7 mouse cellular contexts compared by ENCODE assay signal in the genomic region with DNA sequence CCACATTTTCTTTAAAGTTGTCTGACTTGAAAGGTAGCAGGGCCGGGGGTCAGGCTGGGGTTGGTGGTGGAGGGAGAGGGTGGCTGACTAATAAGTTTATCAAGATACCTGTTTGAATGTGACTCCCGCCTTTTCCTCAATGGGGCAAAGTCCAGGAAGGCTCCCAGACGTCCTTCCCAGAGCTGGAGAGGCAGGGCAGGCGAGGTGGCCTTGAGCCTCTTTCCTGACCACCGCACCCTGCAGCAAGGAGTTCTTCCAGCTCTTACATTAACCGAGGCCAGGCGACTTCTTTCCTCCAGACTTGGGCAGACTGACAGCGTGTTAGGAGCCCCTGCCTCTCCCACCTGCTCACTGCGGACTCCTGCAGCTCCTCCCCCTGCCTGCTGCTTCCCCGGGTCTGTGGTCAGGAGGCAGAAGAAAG. TPM values are rescaled to one million over a fixed set of nuclear protein-coding genes. Genes with fewer than 3 reads are reported as not detected.
A peak's percentile ranks its signal among the peaks of the same experiment; 100 is the strongest.
DNase-seq lines count a peak whose midpoint lies in the region; ATAC-seq lines count a peak whose summit lies in the region.

No protein-coding gene starts in this region.

- H3K4me2 ChIP-seq in embryonic facial prominence, embryonic 15.5 days (replicated peaks) = peak overlapping the region; percentile 98
- peak overlapping the region; percentile 98 for H3K4me2 ChIP-seq in midbrain, embryonic 16.5 days (ENCODE audit: low read length)

- H3K27ac ChIP-seq in embryonic facial prominence, embryonic 15.5 days (replicated peaks) = no peak overlapping the region
- no peak overlapping the region for H3K27ac ChIP-seq in midbrain, embryonic 16.5 days (ENCODE audit: low read length)

- H3K4me1 ChIP-seq in embryonic facial prominence, embryonic 15.5 days = peaks cover 20% of the 10 kb centered on the region
- peaks cover 13% of the 10 kb centered on the region for H3K4me1 ChIP-seq in midbrain, embryonic 16.5 days (ENCODE audit: control insufficient read depth, insufficient read depth, low read length)

- peak overlapping the region; percentile 57 for H3K4me3 ChIP-seq in embryonic facial prominence, embryonic 15.5 days (replicated peaks)
- peak overlapping the region; percentile 59 for H3K4me3 ChIP-seq in midbrain, embryonic 16.5 days (ENCODE audit: low read depth, low read length)

- peak overlapping the region; percentile 26; the same call in 1 of the 2 replicates for H3K9ac ChIP-seq in embryonic facial prominence, embryonic 15.5 days
- H3K9ac ChIP-seq in midbrain, embryonic 16.5 days (ENCODE audit: low read depth, low read length) = no peak overlapping the region

- no peaks in the 10 kb centered on the region for H3K36me3 ChIP-seq in embryonic facial prominence, embryonic 15.5 days
- H3K36me3 ChIP-seq in midbrain, embryonic 16.5 days (ENCODE audit: control insufficient read depth, insufficient read depth, low read length) = no peaks in the 10 kb centered on the region

- peak; percentile 55 for DNase-seq in testis, postnatal 10 days (ENCODE audit: low spot score)
- no peak for DNase-seq in testis, postnatal 14 days (ENCODE audit: low spot score)
- peak; percentile 71 for DNase-seq in kidney, adult 9 months
- no peak for DNase-seq in cerebellum, adult 9-11 months
- no peak for DNase-seq in cerebellum, postnatal 25 days

- H3K9me3 ChIP-seq in embryonic facial prominence, embryonic 15.5 days (replicated peaks) = no peaks in the 10 kb centered on the region
- no peaks in the 10 kb centered on the region for H3K9me3 ChIP-seq in midbrain, embryonic 16.5 days (replicated peaks; ENCODE audit: control insufficient read depth, low read length, poor library complexity, severe bottlenecking)

- H3K27me3 ChIP-seq in embryonic facial prominence, embryonic 15.5 days = peaks cover 41% of the 10 kb centered on the region
- H3K27me3 ChIP-seq in midbrain, embryonic 16.5 days (ENCODE audit: control insufficient read depth, insufficient read depth, low read depth, low read length) = peaks cover 21% of the 10 kb centered on the region

- 3% methylated on average over 10 of the region's 10 CpGs for WGBS in embryonic facial prominence, embryonic 15.5 days
- 3% methylated on average over 10 of the region's 10 CpGs for WGBS in midbrain, embryonic 16.5 days

- no peak for ATAC-seq in embryonic facial prominence, embryonic 15.5 days (ENCODE audit: insufficient number of reproducible peaks, low FRiP score, low TSS enrichment, low read depth)
- no peak for ATAC-seq in midbrain, embryonic 16.5 days

RNA-seq across cellular contexts. Expression of a gene that starts 0.6 kb away (rescaled TPM):
- polyA plus RNA-seq in embryonic facial prominence, embryonic 15.5 days (2015; fragmentation: Nextera tagmentation; extraction: Ambion mirVana) = 7.2 and 7.8 TPM in 2 replicates
- polyA plus RNA-seq in midbrain, embryonic 16.5 days (2015; fragmentation: Nextera tagmentation; extraction: Ambion mirVana) = 17.3 and 22.2 TPM in 2 replicates

RNA-seq across cellular contexts. Expression of a gene that starts 33.7 kb away (rescaled TPM):
- 34.8 and 35.6 TPM in 2 replicates for polyA plus RNA-seq in embryonic facial prominence, embryonic 15.5 days (2015; fragmentation: Nextera tagmentation; extraction: Ambion mirVana)
- polyA plus RNA-seq in midbrain, embryonic 16.5 days (2015; fragmentation: Nextera tagmentation; extraction: Ambion mirVana) = 27.7 and 30.7 TPM in 2 replicates

Comparison
In these comparisons a context has a peak if more than half of its experiments do, and no peak if none do; other contexts are left out.
1. DNase-seq: peak in testis, postnatal 10 days (single experiment) and kidney, adult 9 months (single experiment); none in testis, postnatal 14 days (single experiment), cerebellum, adult 9-11 months (single experiment) and cerebellum, postnatal 25 days (0 of 2).